Mouse (Mus musculus): ENCODE results near the gene Bsnd.

DNA sequence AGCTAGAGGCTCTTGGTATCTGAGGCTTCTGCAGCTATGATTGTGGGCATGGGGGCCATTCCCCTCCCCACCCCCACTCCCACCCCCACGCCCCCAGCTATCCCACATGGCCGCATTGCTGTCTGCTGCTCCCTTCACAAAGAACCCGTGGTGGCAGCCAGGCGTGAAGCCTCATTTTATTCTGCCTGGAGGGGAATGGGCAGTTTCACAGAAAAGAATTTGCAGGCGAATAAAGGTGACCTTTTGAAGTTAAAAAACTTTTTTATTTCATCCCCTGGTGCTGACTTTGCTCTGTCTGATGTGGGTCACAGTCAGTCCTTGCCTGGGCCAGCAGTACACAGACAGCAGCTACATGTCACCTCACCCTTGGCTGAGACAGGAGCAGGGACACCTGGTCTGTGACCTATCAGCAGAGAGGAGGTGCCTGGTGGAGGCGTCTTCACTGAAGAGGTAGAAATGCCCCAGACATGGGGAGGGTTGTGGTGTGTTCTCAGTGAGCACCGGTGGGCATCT lies 8.8 kb downstream of the Bsnd start:
- no peak for TF ChIP-seq POLR2A (IDR thresholded peaks at IDR 0.05; ENCODE audit: control insufficient read depth, low read depth, low read length)
- no peak for TF ChIP-seq CTCF (IDR thresholded peaks at IDR 0.05; ENCODE audit: control insufficient read depth, insufficient read depth, insufficient replicate concordance, low read depth, low read length)

Measured in testis, adult 2 months (tissue).